Mouse (Mus musculus) testis, postnatal 10 days (tissue): ENCODE data around the gene Heatr6.
A peak's percentile ranks its signal among the peaks of the same experiment; 100 is the strongest.

Experiments used
- DNase-seq: peaks from one replicate; pipeline ENCODE4 v3.0.0; 2021; ENCODE audit warnings: low spot score

The Heatr6 gene

DNA sequence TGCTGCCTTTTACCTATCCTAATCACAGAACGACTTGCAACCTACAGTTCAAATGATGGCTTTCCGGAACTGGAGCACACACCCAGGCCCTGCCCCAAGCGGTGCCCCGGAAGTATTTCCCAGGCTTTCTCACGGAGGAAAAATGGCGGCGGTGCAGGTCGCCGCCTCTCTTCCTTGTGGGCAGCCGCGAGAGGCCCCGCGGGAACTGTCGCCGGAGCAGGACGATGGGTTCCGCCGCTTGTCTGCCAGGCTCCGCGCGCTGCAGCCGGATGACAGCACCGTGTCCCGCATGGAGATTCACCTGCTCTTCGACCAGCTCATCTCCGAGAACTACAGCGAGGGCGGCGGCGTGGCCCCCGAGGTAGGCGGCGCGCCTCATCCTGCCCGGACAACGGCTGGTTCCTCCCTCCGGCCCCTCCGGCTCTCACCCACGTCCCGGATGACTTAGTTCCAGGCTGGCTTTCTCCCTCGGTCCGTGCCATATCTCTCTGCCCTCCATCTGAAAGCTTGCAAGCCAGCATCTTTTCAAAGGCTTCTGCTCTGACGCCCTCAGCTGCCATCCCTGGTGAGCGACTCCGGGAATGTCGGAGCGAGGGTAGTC is at the start of gene Heatr6:
Gene Heatr6, plus strand, starts transcription at position 116 of the 601 bp plus-strand sequence.
- peak; percentile 91 for DNase-seq

DNA sequence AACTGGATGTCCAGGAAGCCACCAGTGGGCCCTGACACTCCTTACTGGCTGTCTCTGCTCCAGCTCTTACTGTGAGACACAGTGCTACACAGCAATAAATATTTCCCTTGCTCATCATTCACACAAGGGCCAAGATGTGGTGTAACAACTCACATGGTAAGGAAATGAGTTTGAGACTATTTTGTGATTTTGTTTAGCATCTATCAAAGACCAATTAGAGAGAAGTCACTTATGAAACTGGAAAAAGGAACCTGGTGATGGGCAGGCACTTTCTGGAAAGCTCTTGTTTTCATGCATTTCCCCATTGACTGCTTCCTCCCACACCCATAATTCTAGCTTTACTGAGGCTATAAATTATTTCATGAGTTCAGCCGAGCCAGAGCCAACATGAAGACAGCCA is 49.8 kb upstream of the Heatr6 start, which contains the start of gene Wfdc17:
Gene Wfdc17, plus strand, starts transcription at position 287 of the 400 bp plus-strand sequence.
- no peak for DNase-seq

DNA sequence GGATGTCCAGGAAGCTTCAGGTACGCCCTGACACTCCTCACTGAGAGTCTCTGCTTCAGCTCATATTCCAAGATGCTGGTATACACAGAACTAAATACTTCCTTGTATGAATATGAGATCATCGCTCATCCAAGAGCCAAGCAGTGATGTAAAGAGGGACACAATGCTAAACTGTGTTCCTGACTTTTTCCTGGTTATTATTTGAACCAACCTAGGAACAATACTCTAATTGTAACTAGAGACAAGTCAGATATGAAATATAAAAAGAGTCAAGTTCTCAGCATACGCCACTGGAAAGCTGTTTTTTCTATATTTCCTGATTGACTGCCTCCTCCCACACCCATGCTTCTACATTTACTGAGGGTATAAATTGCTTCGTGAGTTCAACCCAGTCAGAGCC is 44.8 kb upstream of the Heatr6 start, which contains the start of gene Wfdc18:
Gene Wfdc18, plus strand, starts transcription at position 301 of the 400 bp plus-strand sequence.
- no peak for DNase-seq

DNA sequence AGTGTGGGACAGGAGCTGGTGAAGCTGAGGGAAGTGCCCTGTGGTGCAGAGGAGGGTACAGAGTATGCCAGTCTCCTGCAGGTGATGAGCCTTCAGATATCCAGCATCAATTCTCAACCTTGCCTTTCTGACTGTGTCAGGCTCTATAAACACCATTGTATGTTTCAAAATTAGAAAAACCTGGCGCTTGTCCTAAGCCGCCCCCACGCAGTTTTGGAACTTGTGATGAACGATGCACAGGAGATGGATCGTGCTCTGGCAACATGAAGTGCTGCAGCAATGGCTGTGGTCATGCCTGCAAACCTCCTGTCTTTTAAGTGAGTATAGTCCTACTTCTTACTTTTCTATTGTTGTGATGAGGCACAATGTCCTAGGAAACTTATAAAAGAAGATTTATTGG is 43.8 kb upstream of the Heatr6 start:
- no peak for DNase-seq

DNA sequence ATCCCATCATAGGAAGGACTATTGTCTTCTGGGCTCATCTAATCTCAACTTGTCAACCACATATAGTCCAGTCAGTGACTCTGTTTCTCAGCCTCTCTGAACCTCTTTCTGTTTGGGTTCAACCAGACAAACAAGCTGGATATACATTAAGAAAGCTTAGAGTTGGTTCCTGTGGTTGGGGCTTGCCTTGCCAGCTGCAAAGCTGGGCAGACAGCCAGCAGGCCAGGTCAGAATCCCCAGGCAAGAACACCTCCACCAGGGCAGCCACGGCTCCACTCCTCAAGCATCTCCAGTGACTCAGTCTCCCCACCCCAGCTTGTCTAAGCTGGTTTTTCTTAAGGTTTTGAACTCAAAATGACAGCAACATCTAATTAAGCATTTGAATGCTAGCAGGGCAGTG is 40.8 kb upstream of the Heatr6 start:
- DNase-seq = no peak

DNA sequence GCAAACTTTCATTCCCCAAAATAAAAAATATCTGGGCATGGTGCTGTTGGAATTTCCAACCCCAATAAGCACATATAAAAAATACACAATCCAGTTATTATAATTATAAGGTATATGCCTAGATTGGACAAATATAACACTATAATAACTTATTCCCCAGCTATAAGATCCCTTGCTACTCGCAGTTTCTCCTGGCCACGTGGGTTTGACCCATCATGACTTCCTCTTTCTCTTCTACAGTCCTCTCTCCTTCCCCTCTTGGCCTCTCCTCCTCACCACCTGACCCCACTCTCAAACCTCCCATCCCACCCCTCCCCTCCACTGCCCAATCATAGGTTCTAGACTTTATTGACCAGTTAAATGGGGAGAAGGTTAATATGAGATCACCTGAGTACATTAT is 39.6 kb upstream of the Heatr6 start:
- DNase-seq = no peak

DNA sequence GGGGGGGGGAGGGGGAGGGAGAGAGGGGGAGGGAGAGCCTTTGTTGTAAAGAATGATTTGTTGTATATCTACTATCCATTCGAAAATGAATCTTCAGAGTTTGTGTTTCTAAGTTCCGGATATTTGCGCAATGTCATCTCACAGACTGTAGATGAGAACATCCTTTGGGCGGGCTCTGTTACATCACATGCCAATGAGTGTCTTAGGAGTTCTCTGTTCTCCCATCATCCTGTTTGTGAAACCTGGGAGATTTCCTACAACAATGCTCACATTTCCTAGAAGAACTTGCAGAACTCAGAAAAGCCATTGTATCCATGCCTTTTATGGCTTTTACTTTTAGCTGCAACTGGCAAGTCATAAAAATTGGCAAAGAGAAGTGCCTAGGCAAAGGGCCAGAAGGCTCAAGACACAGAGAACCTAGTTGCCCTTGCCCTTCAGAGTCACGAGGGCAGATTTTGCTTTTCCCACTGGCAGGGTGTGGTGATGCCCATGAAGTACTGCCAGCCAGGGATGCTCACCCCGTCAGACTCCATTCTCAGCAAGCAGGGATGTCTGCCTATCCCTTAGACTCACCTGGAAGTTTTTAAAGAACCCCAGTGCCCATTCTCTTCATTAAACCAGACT is 36.3 kb upstream of the Heatr6 start:
- DNase-seq = no peak

DNA sequence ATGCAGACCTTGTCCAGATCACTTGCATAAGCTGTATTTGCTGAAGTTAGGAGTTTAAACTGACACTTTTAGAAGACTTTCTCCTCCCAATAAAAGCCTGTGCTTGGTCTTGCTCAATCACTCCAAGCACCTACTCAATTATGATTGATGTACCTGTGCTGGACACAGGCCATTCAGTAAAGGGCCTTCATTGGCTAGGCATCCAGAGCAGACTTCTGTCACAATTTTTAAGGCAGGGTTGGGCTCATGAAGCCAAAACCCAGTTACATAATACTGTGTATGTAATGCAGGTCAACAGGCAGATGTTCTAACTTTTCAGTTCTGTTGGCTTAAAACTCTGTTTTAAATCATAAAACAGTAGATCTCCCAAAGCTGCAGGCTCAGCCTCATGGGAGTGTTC is 32.7 kb upstream of the Heatr6 start:
- no peak for DNase-seq

DNA sequence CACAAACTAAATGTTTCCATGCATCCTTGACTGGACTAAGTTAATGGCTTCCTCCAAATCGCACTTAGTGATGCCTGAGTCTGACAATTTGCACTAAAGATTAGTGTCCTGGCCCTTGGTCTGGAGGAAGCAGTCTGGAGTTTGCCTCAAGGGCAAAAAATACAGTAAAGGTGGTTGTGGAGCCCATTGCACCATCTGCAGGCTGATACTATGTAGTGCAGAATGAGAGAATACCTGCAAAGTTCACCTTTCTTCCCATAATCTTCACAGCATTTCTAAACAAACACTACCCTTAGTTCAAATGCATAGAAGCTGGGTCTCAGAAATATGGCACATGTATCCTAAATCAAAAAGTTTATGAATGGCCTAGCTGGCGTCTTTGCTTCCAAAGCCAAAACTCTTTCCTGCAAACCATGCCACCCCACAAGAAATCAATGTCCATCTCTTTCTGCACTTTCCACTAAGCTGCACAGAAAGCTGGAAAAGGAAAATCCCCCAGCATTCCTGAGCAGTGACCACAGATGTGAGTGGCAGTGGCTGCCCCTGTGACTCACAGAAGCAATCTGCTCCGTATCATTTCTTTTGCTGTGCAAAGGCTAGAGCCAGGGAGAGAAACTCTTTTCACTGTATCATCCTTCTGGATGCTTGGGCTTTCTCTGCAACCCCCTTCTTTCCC is 24.6 kb upstream of the Heatr6 start:
- DNase-seq = no peak

DNA sequence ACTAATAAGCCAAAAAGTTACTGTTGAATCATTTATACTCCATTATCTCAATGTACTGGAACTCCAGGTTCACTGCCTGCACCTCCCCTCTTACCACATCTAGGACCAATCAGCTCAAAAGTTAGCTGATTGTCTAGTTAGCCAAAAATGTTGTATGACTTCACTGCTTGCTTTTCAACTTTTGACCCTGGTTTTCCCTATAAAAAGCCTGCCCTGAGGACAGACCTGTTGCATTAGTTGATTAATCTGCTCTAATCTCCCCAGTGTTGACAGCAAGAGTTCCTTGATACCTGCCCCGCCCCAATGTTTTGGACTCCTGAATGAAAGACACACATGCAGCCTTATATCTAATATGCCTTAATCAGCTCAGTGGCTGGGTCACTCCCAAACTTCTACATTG is 22.4 kb upstream of the Heatr6 start:
- DNase-seq = peak; percentile 29

DNA sequence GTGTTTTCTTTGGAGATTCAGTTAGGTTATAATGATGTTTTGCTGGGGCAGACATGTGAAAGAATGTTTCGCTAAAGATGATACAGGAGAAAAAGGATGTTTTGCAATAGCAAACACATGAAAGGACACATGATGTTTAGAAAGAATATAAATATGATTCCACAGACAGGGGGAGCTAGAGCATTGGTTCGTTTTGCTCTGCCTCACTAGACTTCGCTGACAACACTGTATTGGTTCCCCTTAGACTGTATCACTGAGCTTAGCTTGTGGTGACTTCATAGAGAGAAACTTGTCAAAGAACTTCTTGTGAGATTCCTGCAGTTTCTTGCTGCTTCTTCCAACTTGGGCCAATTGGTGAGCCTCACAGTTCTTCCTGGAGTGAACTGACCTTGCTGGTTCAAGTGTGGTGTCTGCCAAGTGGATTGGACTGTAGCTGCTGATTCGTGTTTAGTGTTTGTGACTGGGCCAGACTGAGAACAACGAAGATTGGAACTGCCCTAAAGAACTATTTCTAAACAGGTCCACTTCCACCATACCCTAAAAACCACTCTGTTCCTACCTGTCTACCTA is 20.3 kb upstream of the Heatr6 start:
- DNase-seq = no peak

DNA sequence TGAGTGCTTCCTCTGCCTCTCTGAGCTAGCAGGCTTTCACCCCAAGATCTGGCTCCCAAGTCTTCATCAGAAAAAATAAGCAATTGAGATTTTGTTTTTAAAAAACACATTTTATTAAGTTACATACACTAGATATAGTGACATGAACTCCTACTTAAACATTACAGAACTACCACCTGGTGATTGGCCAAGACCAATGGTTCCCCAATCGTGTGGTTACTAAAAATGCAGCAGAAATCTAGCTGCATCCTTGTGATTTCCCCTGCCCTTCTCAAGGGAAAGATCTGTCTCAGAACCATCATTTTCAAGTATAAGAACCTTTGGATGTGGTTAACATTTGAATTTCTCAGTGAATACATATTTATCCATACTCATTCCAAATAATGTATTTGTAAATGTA is 19.3 kb upstream of the Heatr6 start:
- no peak for DNase-seq

DNA sequence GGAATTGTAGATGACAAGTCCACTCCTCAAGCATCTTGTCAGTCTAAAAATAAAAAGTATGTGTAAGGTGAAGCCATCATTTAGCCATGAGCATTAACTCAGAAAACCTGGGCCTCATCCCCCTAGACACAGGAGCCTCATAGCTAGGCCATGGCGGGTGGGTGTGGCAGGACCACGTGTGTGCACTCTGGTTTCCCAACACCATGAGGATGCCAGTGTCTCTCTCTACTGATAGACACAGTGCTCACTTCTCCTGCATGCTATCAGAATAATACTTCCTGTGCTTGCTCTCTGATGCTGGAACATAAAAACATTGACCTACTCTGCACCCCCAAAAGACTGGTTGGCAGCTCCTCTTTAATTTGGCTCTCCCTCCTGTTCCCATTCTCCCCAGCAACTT is 17.6 kb upstream of the Heatr6 start:
- no peak for DNase-seq

DNA sequence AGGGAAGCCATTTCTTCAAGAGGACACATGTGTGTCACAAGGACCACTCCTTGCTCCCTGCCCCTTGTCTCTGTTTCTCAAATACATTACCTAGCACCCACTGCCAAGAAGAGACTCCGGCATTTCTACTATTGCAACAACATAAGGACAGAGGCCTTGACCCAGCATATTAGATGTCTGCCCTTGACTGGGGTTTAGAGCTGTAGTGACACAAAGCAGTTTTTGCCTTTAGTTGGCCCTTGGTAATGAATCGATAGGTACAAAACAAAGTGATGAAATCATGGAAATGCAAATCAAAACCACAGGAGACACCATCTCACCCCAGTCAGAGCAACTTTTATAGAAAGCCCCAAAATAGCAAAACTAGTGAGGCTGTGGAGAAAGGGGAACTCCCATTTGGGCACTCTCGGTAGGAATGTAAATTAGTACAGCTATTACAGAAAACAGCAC is 16.4 kb upstream of the Heatr6 start:
- DNase-seq = no peak

DNA sequence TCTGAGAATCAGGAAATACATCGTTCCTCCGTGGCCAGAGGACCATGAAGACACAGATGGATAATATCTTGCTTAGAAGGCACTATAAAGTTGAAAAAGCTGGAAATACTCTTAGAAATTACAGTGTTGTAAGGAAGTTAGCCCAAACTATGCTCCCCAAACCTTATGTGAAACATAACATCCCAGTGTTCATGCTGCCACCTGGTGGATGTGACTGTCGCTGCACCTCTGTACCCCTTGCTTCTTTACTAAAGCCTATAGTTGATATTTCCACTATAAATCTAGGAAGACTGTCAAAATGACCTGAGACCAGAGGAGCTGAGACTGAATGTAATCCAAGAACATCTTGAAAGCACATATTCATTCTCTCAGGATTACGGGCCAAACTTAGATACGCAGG is 14.3 kb upstream of the Heatr6 start:
- peak; percentile 84 for DNase-seq

DNA sequence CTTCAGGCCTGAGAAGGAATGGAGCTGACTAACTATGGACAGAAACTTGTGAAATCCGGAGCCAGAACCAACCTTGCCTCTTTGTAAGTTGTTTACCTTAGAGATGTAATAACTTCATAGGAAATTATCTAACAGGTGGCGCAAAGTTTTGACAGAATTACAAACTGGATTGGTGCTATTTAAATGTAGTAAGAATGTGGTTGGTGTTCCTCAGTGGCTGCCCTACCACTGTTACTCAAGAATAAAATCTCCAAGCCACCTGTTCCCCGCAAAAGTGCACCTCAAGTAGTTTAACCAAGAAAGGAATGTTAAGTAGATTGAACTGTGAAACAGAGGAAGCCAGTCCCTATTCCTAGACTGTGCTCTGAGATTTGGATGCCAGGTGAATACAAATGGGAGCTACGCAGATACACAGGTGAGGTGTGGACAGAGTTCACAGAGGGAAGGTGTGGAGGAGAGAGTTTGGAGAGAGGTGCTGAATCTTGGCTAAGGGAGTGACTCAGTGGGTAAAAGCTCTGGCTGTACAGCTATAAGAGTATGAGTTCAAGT is 13.0 kb upstream of the Heatr6 start:
- DNase-seq = no peak

DNA sequence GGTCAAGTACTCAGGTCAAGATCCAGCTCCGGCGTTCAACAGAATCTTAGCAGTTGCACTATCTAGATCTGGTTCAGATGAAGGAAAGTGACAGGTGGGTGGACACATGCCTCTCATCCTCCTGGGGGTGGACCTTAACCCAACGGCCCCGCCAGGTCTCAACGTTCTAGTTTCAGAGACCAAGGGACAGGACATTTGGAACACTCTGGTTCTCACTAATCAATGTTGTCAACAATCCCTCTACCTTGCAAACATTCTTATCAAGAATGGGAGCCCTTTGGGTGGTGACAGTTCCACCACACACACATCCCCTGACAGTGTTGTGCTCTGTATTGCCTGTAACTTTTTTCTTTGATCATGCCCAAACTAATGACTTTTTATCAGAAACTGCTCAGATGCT is 11.7 kb upstream of the Heatr6 start:
- no peak for DNase-seq

DNA sequence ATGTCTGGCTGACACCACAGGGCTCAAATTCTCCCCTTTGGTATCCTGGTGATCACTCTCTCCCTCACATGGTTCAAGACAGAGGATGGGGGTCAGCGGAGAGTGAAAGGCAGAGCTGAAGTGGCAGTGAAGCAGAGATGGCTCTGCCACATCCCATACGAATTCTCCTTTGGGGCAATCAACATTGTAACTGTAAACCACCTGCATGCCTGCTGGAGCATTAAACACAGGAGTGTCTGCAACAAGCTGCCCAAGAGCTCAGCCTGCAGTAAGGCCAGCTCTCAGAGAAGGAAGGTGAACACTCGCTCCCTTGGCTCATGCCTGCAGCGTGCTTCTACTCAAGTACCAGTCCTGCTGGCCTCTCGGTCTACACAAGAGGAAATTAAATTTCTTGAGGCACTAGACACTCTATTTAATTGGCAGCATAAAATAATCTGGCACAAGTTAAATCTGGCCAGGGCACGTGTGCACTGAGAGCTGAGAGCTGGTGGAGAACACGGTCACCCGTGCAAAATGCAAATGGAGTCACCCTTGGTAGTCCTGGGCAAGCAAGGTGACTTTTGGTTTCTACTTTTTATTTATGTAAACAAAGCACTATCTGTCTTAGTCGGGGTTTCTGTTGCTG is 10.7 kb upstream of the Heatr6 start:
- no peak for DNase-seq

DNA sequence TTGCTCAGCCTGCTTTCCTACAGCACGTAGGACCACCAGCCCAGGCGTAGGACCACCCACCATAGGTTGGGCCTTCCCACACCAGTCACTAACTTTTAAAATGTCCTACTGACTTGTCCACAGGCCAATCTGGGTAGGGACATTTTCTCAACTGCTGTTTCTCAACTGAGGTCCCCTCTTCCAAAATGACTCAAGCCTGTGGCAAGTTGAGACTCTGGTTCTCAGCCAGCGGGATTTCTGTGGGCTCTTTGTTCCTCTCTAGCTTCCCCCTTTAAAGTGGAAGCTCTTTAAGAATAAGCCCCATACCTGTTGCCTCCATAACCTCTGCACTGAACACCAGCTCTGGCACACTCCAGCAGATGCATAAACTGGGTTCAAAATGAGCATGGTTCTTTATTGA is 10.0 kb upstream of the Heatr6 start:
- DNase-seq = no peak

DNA sequence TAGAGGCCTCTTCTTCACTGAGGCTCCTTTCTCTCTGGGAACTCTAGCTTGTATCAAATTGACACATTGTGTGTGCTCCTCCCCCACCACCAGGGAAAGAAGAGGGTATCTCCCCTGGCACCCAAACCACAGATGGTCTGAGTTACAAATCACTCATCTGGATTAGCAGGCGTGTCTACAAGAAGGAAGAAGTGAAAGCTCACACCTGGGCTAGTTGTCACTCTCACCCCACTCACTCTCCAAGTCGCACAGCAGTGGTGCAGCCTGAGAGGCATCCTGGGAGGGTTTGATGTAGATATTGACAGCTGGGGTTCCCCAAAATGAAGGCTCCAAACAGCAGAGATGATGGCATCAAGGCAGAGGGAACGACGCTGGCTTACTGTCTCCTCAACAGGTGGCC is 7.3 kb upstream of the Heatr6 start:
- DNase-seq = no peak

DNA sequence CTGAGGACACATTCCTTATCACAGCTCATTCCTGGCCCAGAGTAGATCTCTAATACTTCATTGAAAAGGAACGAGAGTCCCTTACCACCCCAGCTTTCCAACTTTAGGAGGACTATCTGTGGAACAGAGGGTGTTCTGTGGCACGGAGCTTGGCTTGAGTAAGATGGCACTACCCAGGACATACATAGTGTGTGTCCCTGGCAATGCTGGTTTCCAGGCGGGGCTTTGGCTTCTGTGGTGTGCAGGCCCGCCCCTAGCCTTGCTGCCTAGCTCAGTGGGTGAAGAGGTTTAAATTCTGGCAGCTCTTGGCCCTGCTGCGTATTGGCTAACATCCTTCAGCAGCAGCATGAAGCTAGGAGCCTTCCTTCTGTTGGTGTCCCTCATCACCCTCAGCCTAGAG is 6.8 kb upstream of the Heatr6 start, which contains the start of gene Wfdc21:
Gene Wfdc21, plus strand, starts transcription at position 260 of the 400 bp plus-strand sequence.
- no peak for DNase-seq
